Mouse (Mus musculus) CH12.LX (cell line): ENCODE data around the gene 1190005I06Rik.

ENCODE experiments used
- CTCF ChIP-seq, 2 experiments: IDR thresholded peaks in 1 of 2; conservative IDR thresholded peaks in 1 of 2; 2 replicates each; pipeline ENCODE4 v1.5.1; 2011 to 2012; ENCODE audit warnings: low read depth in 2 of 2, low read length in 2 of 2, improper control_type of control experiment in 1 of 2, inconsistent platforms in 1 of 2, mild to moderate bottlenecking in 1 of 2, moderate library complexity in 1 of 2
- MAFK ChIP-seq: IDR thresholded peaks from 2 replicates; pipeline ENCODE4 v1.6.1; 2011; ENCODE audit warnings: low read length, improper control_type of control experiment; ENCODE audit not compliant: insufficient replicate concordance

- TF ChIP-seq CTCF (conservative IDR thresholded peaks at IDR 0.05 in 1 of 2, IDR thresholded peaks at IDR 0.05 in 1 of 2; ENCODE audit: low read depth in 2 of 2, low read length in 2 of 2) (no peak), MAFK (no peak)
These were observed 49.1 kb upstream of the 1190005I06Rik start for GRCm38 (mm10) chr8:120696401-120697153.
